Mouse (Mus musculus) left cerebral cortex, postnatal 14 days (tissue): ENCODE measurements at regions not wholly inside any gene's neighbourhood (a gene's known extent, or its start where the extent isn't known, plus 50 kb on each side); places are given as distances from the start of the nearest gene placed in this dataset.

Source experiments
- DNase-seq, 2 experiments: peaks; one replicate each; pipeline ENCODE4 v3.0.0; 2021 to 2022; ENCODE audit warnings: low spot score in 2 of 2, mixed read lengths in 1 of 2
- intact Hi-C: fragments of 180-260 bp; cut with DNase I; formaldehyde crosslinking; loops from one replicate; pipeline ENCODE4 v1.15.1; 2025

DNA sequence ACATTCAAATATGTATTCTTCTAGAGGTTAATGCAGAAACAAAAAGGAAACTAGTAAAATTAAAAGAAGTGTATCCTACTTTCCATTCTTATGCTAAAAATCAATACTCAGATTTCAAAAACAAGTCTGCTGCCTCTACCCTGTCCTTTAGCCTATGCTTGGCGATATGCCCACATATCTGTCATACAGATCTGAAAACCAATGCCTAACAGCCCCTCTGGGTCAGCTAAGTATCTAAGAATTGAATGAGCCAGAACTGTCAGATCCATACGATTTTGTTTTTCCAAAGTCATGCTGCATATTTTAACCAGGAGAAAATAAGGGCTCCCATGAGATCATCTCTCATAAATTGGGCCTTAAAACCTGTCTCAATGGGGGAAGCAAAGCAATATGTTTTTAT lies 395.7 kb upstream of the Gm10306 start:
- intact Hi-C loops, result no loop called here
- no peak for DNase-seq

DNA sequence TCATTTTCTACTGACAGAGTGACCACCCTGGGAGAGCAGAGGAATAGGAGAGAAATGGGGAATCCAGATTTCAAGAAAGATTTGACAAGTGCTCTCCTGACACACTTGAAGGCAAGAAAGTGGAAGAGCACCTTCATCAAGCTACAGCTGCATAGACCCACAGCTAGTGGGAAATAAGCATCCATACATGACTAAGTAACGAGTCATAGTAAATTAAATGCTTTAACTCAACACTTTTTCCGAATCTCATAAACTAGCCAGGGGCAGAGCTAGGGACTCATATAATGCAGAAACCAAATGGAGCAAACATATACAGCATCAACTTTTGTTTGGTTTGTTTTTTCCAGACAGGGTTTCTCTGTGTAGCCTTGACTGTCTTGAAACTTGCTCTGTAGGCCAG lies 383.2 kb upstream of the Gm10306 start:
- no peak for DNase-seq
- intact Hi-C loops, result no loop called here

DNA sequence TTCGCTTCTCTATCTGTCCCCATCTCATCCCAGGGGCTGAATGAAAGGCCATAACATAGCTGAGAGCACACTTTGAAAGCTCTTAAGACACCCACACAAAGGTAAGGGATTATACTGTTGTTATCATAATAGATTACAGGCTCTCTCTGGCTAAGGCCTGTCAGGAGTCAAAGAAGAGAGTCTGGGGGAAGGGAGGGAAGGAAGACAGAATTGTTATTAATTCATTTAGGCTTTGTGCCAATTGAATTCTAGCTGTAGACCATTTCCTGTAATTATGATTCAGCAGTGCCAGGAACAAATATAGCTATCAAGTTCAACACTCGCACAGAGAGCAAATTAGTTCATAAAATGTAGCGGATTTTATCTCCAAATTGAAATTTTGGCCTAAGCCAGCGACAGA lies 369.3 kb upstream of the Gm10306 start:
- intact Hi-C loops, result no loop called here
- no peak for DNase-seq

DNA sequence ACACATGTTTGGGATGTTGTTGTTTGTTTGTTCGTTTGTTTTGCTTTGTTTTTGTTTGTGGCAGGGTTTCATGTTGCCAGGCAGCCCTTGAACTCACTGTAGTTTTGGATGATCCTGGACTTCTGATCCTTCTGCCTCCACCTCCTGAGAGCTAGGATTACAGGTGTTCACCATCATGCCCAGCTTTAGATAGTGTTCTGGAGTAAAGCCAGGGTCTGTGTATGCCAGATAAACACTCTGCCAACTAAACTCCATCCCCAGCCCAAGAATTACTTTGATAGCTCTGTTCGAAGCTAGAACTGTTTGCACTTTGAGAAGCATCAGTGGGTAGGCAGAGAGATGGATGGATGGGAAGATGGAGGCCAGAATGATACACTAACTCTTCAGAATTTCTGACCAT lies 368.0 kb upstream of the Gm10306 start:
- no peak for DNase-seq
- intact Hi-C loops, result no loop called here

DNA sequence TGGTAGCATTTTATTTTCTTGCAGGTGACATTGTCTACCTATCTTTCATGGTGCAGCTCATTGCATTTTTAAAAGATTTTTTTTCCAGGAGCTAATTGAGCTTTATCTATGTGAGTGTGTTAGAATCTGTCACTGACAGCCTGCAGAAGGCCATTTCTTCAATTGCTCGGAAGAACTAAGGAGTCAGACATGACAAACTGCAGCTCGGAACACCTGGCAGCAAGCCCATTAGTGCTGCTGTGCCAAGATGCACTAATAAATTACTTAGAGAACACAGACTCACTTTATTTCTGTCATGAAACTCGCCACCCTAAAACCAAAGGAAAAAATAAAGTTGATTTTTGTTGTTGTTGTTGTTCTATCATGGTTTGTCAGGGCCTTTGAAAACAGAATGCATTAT lies 367.5 kb upstream of the Gm10306 start:
- intact Hi-C loops, result no loop called here
- DNase-seq, result peak; percentile 6 to 19

DNA sequence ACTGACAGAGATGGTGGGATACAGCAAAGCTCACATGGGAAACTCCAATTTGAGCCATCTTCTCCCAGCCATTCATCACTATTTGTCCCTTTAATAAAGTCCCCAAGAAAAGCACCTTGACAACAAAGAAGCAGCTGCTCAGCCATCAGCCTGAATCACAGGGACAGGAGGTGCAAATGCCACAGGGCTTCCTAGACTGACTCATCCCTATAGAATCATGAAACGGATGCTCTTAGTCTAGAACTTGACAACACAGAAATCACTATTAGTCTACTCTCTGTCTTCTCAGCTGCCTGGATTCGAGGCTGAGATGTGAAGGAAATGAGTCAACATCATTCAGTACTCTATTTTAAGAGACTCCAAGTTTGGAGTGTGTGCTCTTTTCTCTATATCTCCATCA lies 365.4 kb upstream of the Gm10306 start:
- DNase-seq, result no peak
- intact Hi-C loops, result no loop called here

DNA sequence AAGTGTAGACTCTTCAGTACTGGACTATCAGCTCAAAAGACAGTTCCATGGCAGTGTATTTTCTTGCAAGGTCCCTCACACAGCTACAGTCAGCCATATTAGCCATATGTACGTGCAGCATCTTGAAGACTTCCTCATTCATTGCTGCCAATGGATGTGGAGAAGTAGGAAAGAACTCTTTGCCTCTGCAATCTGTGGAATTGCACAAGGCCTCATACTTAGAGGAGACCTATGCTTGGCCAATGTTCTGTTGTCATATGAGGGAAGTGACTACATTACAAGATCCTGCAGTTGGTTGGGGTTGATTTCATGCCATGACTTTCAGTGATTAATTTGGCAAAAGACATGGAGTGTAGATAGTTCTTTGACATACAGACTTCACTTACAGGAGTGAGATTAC lies 340.1 kb upstream of the Gm10306 start:
- intact Hi-C loops, result no loop called here
- no peak for DNase-seq

DNA sequence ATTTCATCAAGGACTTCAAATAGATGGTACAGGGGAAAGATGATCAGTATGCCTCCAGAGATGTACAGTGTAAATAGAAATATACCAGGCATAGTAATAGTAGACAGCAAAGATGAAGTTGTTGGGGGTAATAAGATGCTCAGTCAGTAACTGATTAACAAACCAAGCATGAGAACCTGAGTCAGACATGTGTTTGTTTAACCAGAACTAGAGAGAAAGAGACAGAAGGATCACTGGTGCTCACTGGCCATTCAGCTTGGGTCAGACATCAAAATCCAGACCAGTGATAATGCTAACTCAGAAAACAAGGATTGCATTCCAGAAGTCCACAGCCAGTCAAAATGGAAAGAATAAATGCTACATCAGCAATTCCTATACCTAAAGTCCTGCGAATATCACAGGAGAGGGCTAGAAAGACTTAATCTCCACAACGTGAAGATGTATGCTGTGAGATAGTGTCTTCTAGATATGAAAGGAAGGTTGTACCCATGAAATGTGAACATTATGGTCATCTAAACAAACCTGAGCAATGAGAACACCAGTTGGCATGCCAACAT lies 320.6 kb upstream of the Gm10306 start:
- intact Hi-C loops, result no loop called here
- DNase-seq, result no peak

DNA sequence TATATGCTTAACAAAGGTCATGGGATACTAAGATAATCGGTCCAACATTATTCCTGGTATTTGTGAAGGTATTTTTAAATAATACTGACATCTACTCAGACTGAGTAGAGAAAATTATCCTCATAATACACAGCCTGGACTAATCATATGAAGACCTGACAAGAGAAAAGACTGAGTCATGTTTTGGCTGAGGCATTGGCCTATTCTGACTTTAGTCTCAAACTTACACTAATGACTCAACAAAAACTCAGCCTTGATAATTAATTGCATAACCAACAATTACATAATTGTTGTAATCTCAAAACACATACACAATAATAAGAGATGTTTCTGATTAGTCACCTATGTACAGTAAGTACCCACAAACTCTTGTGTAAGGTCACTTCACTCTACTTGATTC lies 300.3 kb upstream of the Gm10306 start:
- DNase-seq, result no peak
- intact Hi-C loops, result no loop called here

DNA sequence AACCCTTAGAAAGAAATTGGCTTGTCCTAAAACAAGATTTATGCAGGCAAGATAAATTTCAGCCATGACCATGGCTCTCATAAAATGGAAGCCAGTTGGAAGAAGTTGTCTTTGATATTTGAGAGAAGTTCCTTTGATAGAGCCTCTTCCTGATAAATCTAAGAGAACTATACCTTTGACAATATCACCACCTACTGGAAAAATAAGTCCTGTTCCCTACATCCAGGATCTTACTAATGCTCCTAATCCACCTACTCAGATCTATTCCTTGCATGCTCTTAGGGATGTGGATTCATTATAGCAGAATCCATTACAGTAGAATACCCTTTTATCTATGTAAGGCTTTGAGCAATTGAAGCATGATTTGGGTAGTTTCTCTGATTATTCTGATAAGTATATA lies 295.2 kb upstream of the Gm10306 start:
- intact Hi-C loops, result no loop called here
- DNase-seq, result peak in 1 of 2 experiments; percentile 15

DNA sequence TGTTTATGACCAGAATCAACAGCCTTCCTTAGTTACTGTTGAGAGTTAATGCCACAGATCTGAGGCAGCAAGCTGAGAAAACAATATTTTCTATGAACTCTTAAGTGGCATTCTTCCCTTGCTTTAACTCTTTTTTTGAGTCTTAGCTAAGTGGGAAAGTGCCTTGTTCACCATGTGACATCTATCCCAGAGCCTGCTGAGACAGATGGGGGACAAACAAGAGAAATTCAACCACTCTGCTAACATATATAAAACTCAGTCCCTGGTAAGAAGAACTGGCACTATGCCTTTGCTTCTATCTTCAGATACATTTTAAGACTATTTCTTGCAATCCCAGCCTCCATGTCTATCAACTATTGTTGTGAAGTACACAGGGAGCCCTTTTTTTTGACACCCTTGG lies 274.6 kb upstream of the Gm10306 start:
- DNase-seq, result peak in 1 of 2 experiments; percentile 10
- intact Hi-C loops, result no loop called here

DNA sequence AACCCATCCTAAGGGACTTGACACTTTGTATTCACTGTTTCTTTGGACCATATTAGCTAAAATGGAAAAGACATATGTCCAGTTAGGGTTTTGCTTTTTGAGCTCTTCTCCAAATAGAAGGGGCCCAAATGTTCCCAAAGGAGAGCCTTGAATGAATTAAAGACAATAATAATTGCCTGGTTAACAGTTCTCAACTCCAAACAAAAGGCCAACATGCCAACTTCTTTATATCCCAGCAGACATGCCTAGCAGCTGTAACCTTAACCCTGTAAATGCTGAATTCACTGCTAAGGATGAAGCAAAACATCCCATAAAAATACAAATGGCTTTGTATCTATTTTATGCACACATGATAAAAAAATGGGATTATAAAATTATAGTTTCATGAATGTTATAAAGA lies 264.2 kb upstream of the Gm10306 start:
- no peak for DNase-seq
- intact Hi-C loops, result no loop called here

DNA sequence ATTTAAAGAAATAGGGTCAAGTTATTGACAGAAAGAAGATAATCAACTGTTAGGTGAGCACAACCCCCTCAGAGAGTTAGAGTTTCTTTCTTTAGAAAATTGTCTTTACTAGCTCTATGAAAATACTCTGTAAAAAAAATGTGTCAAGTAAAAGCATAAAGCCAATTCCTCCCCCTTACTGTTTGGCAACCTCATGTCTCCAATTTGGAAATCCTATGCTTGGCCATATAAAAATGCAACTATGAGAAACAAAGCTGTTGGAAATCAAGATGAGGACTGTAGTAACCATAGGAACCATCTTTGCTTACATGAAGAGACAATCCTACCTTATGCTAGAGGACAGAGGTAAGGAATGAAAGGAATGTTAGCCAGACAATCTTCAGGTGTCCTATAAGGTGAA lies 239.0 kb upstream of the Gm10306 start:
- intact Hi-C loops, result no loop called here
- DNase-seq, result peak in 1 of 2 experiments; percentile 51

DNA sequence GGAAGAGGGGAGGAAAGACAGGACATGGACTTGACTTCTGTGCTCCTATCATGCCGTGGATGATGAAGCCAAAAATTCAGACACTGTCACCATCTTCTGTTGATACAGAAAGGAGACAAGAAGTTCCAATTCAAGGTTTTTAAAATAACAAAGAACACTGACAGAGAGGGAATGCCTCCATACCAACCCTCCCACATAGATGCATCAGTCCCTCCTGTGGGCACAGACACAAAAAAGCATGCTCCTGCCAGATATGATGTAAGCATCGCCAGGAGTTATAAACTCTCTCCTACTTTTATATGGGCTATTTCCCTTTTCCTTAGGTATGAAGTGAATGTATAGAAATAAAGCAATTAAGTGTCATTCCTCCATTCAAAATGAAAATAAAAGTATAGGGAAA lies 229.6 kb upstream of the Gm10306 start:
- intact Hi-C loops, result no loop called here
- DNase-seq, result peak in 1 of 2 experiments; percentile 10

DNA sequence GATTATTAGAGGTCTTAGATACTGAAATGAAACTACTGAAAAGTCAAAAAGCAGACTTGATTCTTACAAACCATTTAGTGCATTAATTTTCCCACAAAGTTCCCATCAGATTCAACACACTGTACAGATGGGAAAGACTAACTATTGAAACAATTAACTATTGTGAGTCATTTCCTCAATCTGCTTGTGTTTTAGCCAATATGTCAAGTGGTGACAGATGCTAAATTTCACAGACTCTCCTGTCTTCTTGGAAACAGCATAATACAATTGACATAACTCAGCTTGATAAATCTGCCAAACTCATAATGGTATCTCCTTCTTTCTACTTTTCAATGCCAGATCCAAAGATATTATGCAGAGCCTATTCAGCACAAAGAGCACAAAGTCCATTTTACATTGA lies 213.0 kb upstream of the Gm10306 start:
- no peak for DNase-seq

DNA sequence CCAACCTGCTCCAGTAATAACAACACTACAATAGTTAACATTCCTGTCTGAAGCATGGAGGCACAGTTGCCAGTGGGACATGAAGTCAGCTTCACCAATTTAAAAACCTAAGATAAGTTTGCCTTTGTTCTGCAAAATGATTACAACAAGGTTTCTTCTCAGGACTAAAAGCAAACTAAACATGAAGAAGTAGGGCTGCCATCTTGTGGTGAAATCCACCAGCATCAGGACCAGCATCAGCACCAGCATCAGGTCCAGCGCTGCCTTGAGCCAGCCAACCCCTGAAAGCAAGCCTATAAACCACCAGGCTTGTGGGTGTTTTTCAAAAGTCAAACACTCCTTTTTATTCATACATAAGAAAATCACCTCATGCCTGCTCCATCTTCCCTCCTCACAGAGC lies 207.1 kb upstream of the Gm10306 start:
- intact Hi-C loops, result loop anchor here (10.0 kb wide), 1 partner anchor 334 kb away; no protein-coding TSS in a partner anchor
- DNase-seq, result peak; percentile 47 to 56

More for the DNA sequence above, 213.0 kb upstream of the Gm10306 start:
- intact Hi-C loops, result loop anchor here (10.0 kb wide), 1 partner anchor 329 kb away; no protein-coding TSS in a partner anchor

DNA sequence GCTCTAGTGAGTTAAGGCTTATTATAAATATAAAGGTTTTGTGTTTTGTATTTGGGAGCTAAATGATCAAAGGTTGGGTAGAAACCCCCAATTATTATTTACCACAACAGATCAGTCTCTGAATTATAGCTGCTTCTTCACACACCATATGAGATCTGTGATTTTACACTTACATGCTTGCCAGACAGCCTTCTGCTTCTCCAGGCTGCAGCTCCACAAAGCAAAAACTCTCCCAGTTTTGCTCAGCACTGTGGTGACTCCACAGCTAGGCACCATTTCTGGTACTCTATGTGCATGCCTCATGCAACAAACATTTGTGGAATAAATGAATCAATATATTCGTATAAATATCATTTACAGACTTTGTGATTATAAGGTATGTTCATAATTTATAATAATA lies 199.4 kb upstream of the Gm10306 start:
- peak; percentile 9 to 16 for DNase-seq

DNA sequence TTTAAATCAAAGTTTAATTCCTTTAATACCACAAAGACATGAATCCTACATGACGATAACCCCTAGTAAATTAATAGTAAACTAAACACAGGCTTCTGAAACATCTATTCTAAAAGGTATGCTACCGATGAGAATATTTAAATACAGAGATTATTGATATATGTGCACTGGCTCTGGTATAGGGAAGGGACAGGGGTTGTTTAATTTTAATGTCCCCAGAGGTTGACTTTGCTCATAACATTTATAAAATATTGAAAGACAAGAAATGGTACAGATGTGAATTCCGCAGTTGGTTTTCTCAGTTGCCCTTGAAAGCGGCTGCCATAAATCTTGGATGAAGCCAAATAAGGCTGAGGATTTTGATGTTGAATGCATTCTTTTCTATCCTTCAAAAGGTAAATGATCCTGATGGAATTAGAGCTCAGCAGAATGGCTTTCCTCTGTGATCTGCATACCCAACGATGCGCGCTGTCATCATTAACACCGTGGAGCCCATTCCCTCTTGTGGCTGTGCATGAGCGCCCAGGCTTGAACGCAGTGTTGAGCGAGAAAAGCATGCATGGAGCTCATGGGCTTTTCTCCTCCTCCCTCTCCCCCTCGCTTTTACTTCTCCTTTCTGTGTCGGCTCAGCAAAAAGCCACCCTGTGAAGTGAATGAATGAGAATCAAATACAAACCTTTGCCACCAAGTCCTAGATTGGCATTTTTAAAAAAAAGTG lies 195.4 kb upstream of the Gm10306 start:
- DNase-seq, result no peak
- intact Hi-C loops, result no loop called here

More for the DNA sequence above, 199.4 kb upstream of the Gm10306 start:
- intact Hi-C loops, result no loop called here

DNA sequence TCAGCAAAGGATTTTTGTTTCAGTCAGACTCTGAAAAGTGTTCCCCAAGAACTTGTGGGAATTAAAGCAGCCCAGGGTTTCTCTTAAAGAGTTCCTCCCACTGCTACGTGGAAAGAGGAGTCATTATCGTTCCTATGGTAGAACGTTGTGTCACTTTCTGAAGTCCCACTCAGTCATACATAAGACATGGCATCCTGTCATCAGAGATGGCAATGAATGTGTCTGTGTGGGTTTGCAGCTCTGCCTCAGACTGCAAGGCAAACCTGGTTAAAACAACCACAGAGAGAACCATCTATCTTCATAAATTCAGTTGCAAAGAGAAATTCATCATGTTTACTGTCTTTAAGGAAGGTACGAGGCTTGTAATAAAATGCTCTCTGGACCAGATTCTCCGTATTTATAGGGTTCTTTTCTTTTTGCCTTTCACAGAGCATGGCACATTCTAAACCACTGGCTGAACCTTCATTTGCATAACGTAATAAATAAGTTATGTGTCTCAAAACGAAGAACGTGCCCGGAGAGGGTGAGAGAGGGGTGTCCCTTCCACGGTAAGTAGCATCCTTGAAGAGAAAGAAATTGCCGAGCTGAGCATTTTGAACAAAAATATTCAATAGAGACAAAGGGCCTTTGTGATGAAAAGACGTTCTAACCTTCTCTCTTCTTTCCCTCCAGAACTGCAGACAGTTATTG lies 194.7 kb upstream of the Gm10306 start:
- intact Hi-C loops, result no loop called here

DNA sequence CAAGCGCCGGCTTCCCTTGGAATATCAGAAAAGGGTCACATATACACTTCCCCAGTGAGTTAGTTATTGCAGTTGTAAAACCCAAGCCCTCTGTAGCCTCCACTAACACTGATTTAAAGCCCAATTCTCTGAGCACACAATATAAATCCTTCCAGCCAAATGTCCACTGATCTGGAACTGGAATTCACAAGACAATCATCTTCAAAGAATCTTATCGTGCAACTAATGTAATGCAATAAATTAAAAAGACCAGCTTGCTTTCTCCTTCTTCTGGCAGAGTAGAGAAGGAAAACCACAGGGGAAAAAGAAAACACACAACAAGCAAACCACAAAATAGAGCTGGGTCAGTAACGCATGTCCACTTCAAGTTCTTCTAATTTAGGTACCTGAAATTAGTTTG lies 191.0 kb upstream of the Gm10306 start:
- no peak for DNase-seq
- intact Hi-C loops, result no loop called here

More for the DNA sequence above, 194.7 kb upstream of the Gm10306 start:
- peak in 1 of 2 experiments; percentile 12 for DNase-seq

DNA sequence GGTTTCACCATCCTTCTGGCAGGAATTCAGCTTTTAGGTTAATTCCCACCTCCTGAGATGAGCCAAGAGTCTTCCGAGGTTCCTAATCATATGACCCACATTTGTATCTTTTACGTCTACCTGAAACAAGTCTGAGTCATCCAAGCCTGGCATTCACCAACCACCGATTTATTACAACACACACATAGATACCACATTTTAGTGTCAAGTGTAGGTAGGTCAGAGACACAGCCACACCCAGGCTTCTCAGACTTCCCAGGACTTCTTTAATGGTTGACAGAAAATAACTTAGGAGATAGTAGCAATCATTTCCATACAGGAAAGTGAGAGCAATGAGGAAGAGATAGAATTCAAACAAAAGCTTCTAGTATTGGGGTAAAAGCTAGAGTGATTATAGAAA lies 189.2 kb upstream of the Gm10306 start:
- DNase-seq, result no peak
- intact Hi-C loops, result no loop called here
